Mouse (Mus musculus): ENCODE measurements around the gene Mrc1. TPM values are rescaled to one million over a fixed set of nuclear protein-coding genes. Genes with fewer than 3 reads are reported as not detected.
"Not testable (repeated sequence)": the region's sequence is repeated elsewhere in the genome, so short reads cannot be mapped to it uniquely, and the experiment has no call there.

Mrc1 gene
- 0.34 and 0.37 TPM in 2 replicates for polyA plus RNA-seq (2012; rRNA removed)

GRCm38 (mm10) chr2:14229149-14229548 lies at the start of gene Mrc1:
TSS of gene Mrc1 (plus strand) at chr2:14229392.
- peak within 1 kb of the TSS; percentile 12; the same call in 1 of the 2 replicates for H3K4me3 ChIP-seq (ENCODE audit: low read depth, low read length)
- no peak within 1 kb of the TSS for H3K27ac ChIP-seq (ENCODE audit: insufficient read depth, low read depth, low read length)
- no peaks in the 10 kb centered on the region for H3K36me3 ChIP-seq (ENCODE audit: control insufficient read depth, insufficient read depth, low read length)
- WGBS, result 70% methylated on average over 3 of the region's 3 CpGs
- 0 out of 2 replicates have a peak, but pooled peaks cover 4% of the 10 kb centered on the region for H3K4me1 ChIP-seq (ENCODE audit: control insufficient read depth, insufficient read depth, insufficient read length, low read length)
- TF ChIP-seq POLR2A (IDR thresholded peaks at IDR 0.05; ENCODE audit: low read depth, low read length) (no peak), CTCF (IDR thresholded peaks at IDR 0.05; ENCODE audit: extremely low read depth, insufficient read length, insufficient replicate concordance, low read depth, low read length) (no peak)
- no peaks in the 10 kb centered on the region for H3K27me3 ChIP-seq (ENCODE audit: control insufficient read depth, insufficient read depth, low read length)

DNA sequence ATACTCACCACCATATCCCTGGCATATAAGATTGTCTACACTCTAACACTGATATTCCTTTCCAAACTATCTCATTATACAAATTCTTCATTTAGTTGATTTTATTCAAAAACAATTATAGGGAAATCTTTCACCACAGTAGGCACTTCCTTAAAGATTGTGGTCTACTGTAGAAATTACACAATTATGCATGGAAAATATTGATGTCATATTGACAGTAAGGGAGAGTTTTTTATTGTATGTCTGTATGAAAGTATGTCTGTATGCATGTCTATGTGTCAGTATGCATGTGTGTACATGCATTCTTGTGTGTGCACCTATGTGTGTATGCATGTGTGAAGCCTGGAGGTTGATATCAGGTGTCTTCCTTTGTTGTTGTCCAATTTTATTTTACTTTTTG lies 44.8 kb upstream of the Mrc1 start:
- no peak for TF ChIP-seq CTCF (IDR thresholded peaks at IDR 0.05; ENCODE audit: extremely low read depth, insufficient read length, insufficient replicate concordance, low read depth, low read length)

GRCm38 (mm10) chr2:14190684-14191083 lies 38.5 kb upstream of the Mrc1 start:
- no peak overlapping the region for H3K27ac ChIP-seq (ENCODE audit: insufficient read depth, low read depth, low read length)
- no peak overlapping the region for H3K4me3 ChIP-seq (ENCODE audit: low read depth, low read length)
- no peaks in the 10 kb centered on the region for H3K27me3 ChIP-seq (ENCODE audit: control insufficient read depth, insufficient read depth, low read length)

More for the DNA sequence above, 44.8 kb upstream of the Mrc1 start:
- peaks cover 14% of the 10 kb centered on the region for H3K36me3 ChIP-seq (ENCODE audit: control insufficient read depth, insufficient read depth, low read length)
- H3K27ac ChIP-seq (ENCODE audit: insufficient read depth, low read depth, low read length), result no peak overlapping the region
- H3K4me1 ChIP-seq (ENCODE audit: control insufficient read depth, insufficient read depth, insufficient read length, low read length), result peaks cover 3% of the 10 kb centered on the region; the same call in 1 of the 2 replicates
- no peak overlapping the region for H3K4me3 ChIP-seq (ENCODE audit: low read depth, low read length)
- no peaks in the 10 kb centered on the region for H3K27me3 ChIP-seq (ENCODE audit: control insufficient read depth, insufficient read depth, low read length)

GRCm38 (mm10) chr2:14191601-14192000 lies 37.6 kb upstream of the Mrc1 start:
- no peak for TF ChIP-seq CTCF (IDR thresholded peaks at IDR 0.05; ENCODE audit: extremely low read depth, insufficient read length, insufficient replicate concordance, low read depth, low read length)
- TF ChIP-seq POLR2A (IDR thresholded peaks at IDR 0.05; ENCODE audit: low read depth, low read length), result no peak
- 88% methylated on average over 4 of the region's 4 CpGs for whole genome bisulfite sequencing
- Histone ChIP-seq H3K4me3 (ENCODE audit: low read depth, low read length) (no peak overlapping the region), H3K4me1 (ENCODE audit: control insufficient read depth, insufficient read depth, insufficient read length, low read length) (peaks cover 2% of the 10 kb centered on the region; the same call in 1 of the 2 replicates), H3K36me3 (ENCODE audit: control insufficient read depth, insufficient read depth, low read length) (peaks cover 14% of the 10 kb centered on the region), H3K27me3 (ENCODE audit: control insufficient read depth, insufficient read depth, low read length) (no peaks in the 10 kb centered on the region), H3K27ac (ENCODE audit: insufficient read depth, low read depth, low read length) (no peak overlapping the region)

More at GRCm38 (mm10) chr2:14190684-14191083, 38.5 kb upstream of the Mrc1 start:
- Histone ChIP-seq H3K4me1 (ENCODE audit: control insufficient read depth, insufficient read depth, insufficient read length, low read length) (peaks cover 2% of the 10 kb centered on the region; the same call in 1 of the 2 replicates), H3K36me3 (ENCODE audit: control insufficient read depth, insufficient read depth, low read length) (peaks cover 14% of the 10 kb centered on the region)
- TF ChIP-seq POLR2A (IDR thresholded peaks at IDR 0.05; ENCODE audit: low read depth, low read length), result no peak
- no peak for TF ChIP-seq CTCF (IDR thresholded peaks at IDR 0.05; ENCODE audit: extremely low read depth, insufficient read length, insufficient replicate concordance, low read depth, low read length)
- 76% methylated on average over 4 of the region's 4 CpGs for WGBS

GRCm38 (mm10) chr2:14192046-14192445 lies 37.1 kb upstream of the Mrc1 start:
- H3K4me1 ChIP-seq (ENCODE audit: control insufficient read depth, insufficient read depth, insufficient read length, low read length), result peaks cover 2% of the 10 kb centered on the region; the same call in 1 of the 2 replicates
- no peak overlapping the region for H3K27ac ChIP-seq (ENCODE audit: insufficient read depth, low read depth, low read length)
- TF ChIP-seq CTCF (IDR thresholded peaks at IDR 0.05; ENCODE audit: extremely low read depth, insufficient read length, insufficient replicate concordance, low read depth, low read length), result no peak
- TF ChIP-seq POLR2A (IDR thresholded peaks at IDR 0.05; ENCODE audit: low read depth, low read length), result no peak
- no peak overlapping the region for H3K4me3 ChIP-seq (ENCODE audit: low read depth, low read length)
- 78% methylated on average over 6 of the region's 6 CpGs for WGBS
- no peaks in the 10 kb centered on the region for H3K27me3 ChIP-seq (ENCODE audit: control insufficient read depth, insufficient read depth, low read length)
- peaks cover 10% of the 10 kb centered on the region for H3K36me3 ChIP-seq (ENCODE audit: control insufficient read depth, insufficient read depth, low read length)

DNA sequence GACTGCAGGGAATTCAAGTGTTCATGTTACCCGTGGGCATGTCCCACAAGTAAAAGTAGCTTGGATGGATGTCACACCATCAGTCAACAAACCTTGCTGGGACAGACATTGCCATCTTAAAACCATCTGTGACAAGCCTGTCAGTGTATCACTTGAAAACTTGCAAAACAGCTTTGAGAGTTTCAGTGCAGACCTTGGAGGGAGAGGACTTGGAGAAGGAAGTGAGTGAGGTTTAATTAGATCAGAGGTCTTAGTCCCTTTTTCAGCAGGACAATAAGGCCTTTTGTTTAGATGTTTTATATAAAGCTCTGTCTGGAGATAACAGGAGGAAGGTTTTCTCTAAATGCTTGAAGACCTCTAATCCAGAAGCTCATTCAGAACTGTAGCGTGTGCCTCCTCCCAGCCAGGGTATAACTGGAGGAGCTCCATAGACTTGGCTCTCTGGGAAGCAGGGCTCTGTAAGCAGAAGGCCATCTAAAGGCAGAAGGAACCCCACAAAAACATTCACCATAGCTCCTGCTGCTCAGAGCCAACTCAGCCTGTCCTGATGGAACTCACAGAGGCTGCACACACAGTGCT lies 30.8 kb upstream of the Mrc1 start:
- H3K36me3 ChIP-seq (ENCODE audit: control insufficient read depth, insufficient read depth, low read length), result peaks cover 10% of the 10 kb centered on the region
- H3K27me3 ChIP-seq (ENCODE audit: control insufficient read depth, insufficient read depth, low read length); H3K4me1 ChIP-seq (ENCODE audit: control insufficient read depth, insufficient read depth, insufficient read length, low read length); H3K4me3 ChIP-seq (ENCODE audit: low read depth, low read length); H3K27ac ChIP-seq (ENCODE audit: insufficient read depth, low read depth, low read length): not testable (repeated sequence)
- WGBS, result 38% methylated on average over 1 of the region's 2 CpGs

DNA sequence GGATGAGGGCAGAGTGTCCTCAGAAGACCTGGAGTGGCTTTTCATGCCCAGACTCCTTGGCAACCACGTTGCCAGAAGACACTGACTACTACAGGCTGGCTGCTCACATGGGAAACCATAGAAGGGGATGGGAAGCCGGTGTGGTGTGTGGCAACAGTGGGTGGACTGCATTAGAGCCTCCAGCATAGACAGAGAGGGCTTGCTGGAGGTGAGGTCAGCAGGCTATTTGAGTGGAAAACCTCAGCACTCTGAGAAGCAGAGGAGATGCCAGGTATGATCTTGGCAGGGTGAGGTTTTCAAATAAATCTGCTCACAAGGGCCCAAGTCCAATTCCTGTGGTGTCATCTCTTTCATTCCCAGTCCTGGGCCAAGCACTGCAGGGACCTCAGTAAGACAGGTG lies 29.6 kb upstream of the Mrc1 start:
- Histone ChIP-seq H3K27ac (ENCODE audit: insufficient read depth, low read depth, low read length) (no peak overlapping the region), H3K36me3 (ENCODE audit: control insufficient read depth, insufficient read depth, low read length) (peaks cover 10% of the 10 kb centered on the region), H3K27me3 (ENCODE audit: control insufficient read depth, insufficient read depth, low read length) (no peaks in the 10 kb centered on the region), H3K4me3 (ENCODE audit: low read depth, low read length) (no peak overlapping the region), H3K4me1 (ENCODE audit: control insufficient read depth, insufficient read depth, insufficient read length, low read length) (peaks cover 7% of the 10 kb centered on the region; the same call in 1 of the 2 replicates)
- no peak for TF ChIP-seq POLR2A (IDR thresholded peaks at IDR 0.05; ENCODE audit: low read depth, low read length)
- no peak for TF ChIP-seq CTCF (IDR thresholded peaks at IDR 0.05; ENCODE audit: extremely low read depth, insufficient read length, insufficient replicate concordance, low read depth, low read length)
- 11% methylated on average over 2 of the region's 2 CpGs for WGBS

DNA sequence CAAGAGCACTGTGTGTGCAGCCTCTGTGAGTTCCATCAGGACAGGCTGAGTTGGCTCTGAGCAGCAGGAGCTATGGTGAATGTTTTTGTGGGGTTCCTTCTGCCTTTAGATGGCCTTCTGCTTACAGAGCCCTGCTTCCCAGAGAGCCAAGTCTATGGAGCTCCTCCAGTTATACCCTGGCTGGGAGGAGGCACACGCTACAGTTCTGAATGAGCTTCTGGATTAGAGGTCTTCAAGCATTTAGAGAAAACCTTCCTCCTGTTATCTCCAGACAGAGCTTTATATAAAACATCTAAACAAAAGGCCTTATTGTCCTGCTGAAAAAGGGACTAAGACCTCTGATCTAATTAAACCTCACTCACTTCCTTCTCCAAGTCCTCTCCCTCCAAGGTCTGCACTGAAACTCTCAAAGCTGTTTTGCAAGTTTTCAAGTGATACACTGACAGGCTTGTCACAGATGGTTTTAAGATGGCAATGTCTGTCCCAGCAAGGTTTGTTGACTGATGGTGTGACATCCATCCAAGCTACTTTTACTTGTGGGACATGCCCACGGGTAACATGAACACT lies 28.2 kb upstream of the Mrc1 start:
- H3K4me1 ChIP-seq (ENCODE audit: control insufficient read depth, insufficient read depth, insufficient read length, low read length); H3K27me3 ChIP-seq (ENCODE audit: control insufficient read depth, insufficient read depth, low read length); H3K27ac ChIP-seq (ENCODE audit: insufficient read depth, low read depth, low read length); H3K4me3 ChIP-seq (ENCODE audit: low read depth, low read length): not testable (repeated sequence)
- H3K36me3 ChIP-seq (ENCODE audit: control insufficient read depth, insufficient read depth, low read length), result peaks cover 12% of the 10 kb centered on the region
- 25% methylated on average over 1 of the region's 2 CpGs for WGBS

Data from small intestine, adult 2 months (tissue).